Mouse (Mus musculus): ENCODE results near the gene Btrc. TPM values are rescaled to one million over a fixed set of nuclear protein-coding genes. Genes with fewer than 3 reads are reported as not detected.

The Btrc gene
- total and polyA plus RNA-seq, 3 experiments, result 11.0 to 20.7 (median 14.0) TPM

DNA sequence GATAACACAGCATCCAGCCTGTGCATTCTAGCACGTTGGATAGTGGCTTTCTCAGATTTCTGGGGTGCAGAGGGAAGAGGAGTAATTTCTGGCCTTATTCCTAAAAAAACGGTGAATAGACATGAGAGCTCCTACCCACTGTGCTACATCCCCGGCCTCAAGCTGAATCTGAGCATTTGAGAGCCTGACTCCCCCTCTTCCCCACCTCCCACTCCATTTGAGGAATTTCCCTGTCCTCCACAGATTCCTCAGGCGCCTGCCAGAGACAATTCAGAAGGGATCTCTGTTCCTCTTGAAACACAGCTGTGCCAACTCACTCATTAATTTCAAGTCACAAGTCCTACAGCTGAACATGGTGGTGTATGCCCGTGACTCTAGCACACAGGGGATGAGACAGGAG lies 19.6 kb upstream of the Btrc start:
- no peak for DNase-seq (ENCODE audit: extremely low read depth)
- H3K4me1 ChIP-seq (ENCODE audit: control insufficient read depth in 1 of 2, insufficient read depth in 2 of 2), result peaks cover 2 to 16% of the 10 kb centered on the region in 2 experiments; a peak in 2 of 4 replicates
- H3K27ac ChIP-seq (ENCODE audit: insufficient read depth, low read depth), result no peak overlapping the region
- H3K79me2 ChIP-seq (replicated peaks; ENCODE audit: control insufficient read depth, extremely low read depth, insufficient read depth, poor library complexity, severe bottlenecking), result no peaks in the 10 kb centered on the region
- in situ Hi-C loops (cut with MboI; ENCODE audit: low pct_ligation_motif_present, low pct_unique_long_range_greater_than_20kb, low sequenced_read_pairs), result no loop called here
- H3K4me3 ChIP-seq (replicated peaks in 1 of 3; ENCODE audit: low read depth in 2 of 3, low read length in 2 of 3, poor library complexity in 1 of 3), result no peak overlapping the region
- no peak for TF ChIP-seq JUN (IDR thresholded peaks at IDR 0.05; ENCODE audit: insufficient read depth, low read depth, low read length)
- TF ChIP-seq PAX5 (IDR thresholded peaks at IDR 0.05; ENCODE audit: low read length), result no peak
- TF ChIP-seq GABPA (IDR thresholded peaks at IDR 0.05; ENCODE audit: insufficient replicate concordance, low read depth, low read length), result no peak
- no peak for TF ChIP-seq SMC3 (IDR thresholded peaks at IDR 0.05; ENCODE audit: low read depth, low read length)
- TF ChIP-seq MAZ (IDR thresholded peaks at IDR 0.05; ENCODE audit: low read depth, low read length), result no peak
- no peak for TF ChIP-seq NRF1 (IDR thresholded peaks at IDR 0.05; ENCODE audit: low read depth, low read length)
- no peak for TF ChIP-seq MAFK (IDR thresholded peaks at IDR 0.05; ENCODE audit: insufficient replicate concordance, low read length)
- no peak for TF ChIP-seq TBP (conservative IDR thresholded peaks at IDR 0.05; ENCODE audit: low read depth, low read length)
- TF ChIP-seq MYC (IDR thresholded peaks at IDR 0.05; ENCODE audit: low read depth, low read length), result no peak
- TF ChIP-seq RCOR1 (conservative IDR thresholded peaks at IDR 0.05; ENCODE audit: low read depth, low read length), result no peak
- TF ChIP-seq TCF12 (IDR thresholded peaks at IDR 0.05; ENCODE audit: low read depth, low read length), result no peak
- TF ChIP-seq RAD21 (IDR thresholded peaks at IDR 0.05; ENCODE audit: low read depth, low read length), result no peak
- no peak for TF ChIP-seq POLR2A (IDR thresholded peaks at IDR 0.05; ENCODE audit: low read depth, low read length)
- TF ChIP-seq USF2 (conservative IDR thresholded peaks at IDR 0.05; ENCODE audit: low read depth, low read length), result no peak
- no peak for TF ChIP-seq MEF2A (IDR thresholded peaks at IDR 0.05; ENCODE audit: borderline replicate concordance, low read depth, low read length)
- TF ChIP-seq CHD2 (IDR thresholded peaks at IDR 0.05; ENCODE audit: low read length), result no peak
- no peak for TF ChIP-seq UBTF (IDR thresholded peaks at IDR 0.05; ENCODE audit: low read depth, low read length)
- no peak for TF ChIP-seq MAX (IDR thresholded peaks at IDR 0.05; ENCODE audit: low read length)
- TF ChIP-seq CHD1 (IDR thresholded peaks at IDR 0.05; ENCODE audit: low read depth, low read length), result no peak
- no peak for TF ChIP-seq NELFE (IDR thresholded peaks at IDR 0.05; ENCODE audit: low read depth, low read length)
- no peak overlapping the region for H3K4me2 ChIP-seq (ENCODE audit: insufficient read depth, low read depth, poor library complexity, severe bottlenecking)
- no peak overlapping the region for H3K9ac ChIP-seq (ENCODE audit: insufficient read depth, low read depth)
- no peaks in the 10 kb centered on the region for H3K36me3 ChIP-seq (replicated peaks in 1 of 2; ENCODE audit: control insufficient read depth in 1 of 2, insufficient read depth in 1 of 2, low read length in 1 of 2)
- H3K27me3 ChIP-seq (replicated peaks), result no peaks in the 10 kb centered on the region
- dilution Hi-C loops (cut with MboI; ENCODE audit: extremely low pct_ligation_motif_present, extremely low pct_unique_long_range_greater_than_20kb, low sequenced_read_pairs), result no loop called here
- H3K9me3 ChIP-seq (replicated peaks; ENCODE audit: low read length), result no peaks in the 10 kb centered on the region

DNA sequence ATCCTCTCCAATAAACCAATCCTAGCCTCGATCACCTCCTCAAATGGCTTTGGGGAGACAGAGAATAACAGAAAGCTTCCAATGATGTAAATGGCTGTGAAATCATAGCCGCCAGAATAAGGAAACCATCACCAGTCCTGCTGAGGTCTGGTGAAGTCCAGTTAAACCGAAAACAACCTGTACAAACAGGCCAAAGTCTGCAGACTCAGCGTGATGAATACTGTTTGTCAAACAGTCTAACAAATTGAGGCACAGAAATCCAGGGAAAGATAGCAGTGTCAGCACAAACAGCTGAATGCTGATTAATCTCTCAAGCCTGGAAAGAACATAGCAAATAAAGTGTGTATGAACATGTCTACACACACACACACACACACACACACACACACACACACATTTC lies 15.3 kb upstream of the Btrc start:
- DNase-seq (ENCODE audit: extremely low read depth), result no peak
- in situ Hi-C loops (cut with MboI; ENCODE audit: low pct_ligation_motif_present, low pct_unique_long_range_greater_than_20kb, low sequenced_read_pairs), result no loop called here
- H3K4me2 ChIP-seq (ENCODE audit: insufficient read depth, low read depth, poor library complexity, severe bottlenecking), result no peak overlapping the region

More for the DNA sequence above, 15.3 kb upstream of the Btrc start:
- TF ChIP-seq CHD1 (IDR thresholded peaks at IDR 0.05; ENCODE audit: low read depth, low read length) (no peak), TCF12 (IDR thresholded peaks at IDR 0.05; ENCODE audit: low read depth, low read length) (no peak), IRF4 (IDR thresholded peaks at IDR 0.05; ENCODE audit: low read depth, low read length) (no peak), JUN (IDR thresholded peaks at IDR 0.05; ENCODE audit: insufficient read depth, low read depth, low read length) (no peak), RCOR1 (conservative IDR thresholded peaks at IDR 0.05; ENCODE audit: low read depth, low read length) (no peak), MAX (IDR thresholded peaks at IDR 0.05; ENCODE audit: low read length) (no peak)
- Histone ChIP-seq H3K4me3 (replicated peaks in 1 of 3; ENCODE audit: low read depth in 2 of 3, low read length in 2 of 3, poor library complexity in 1 of 3) (no peak overlapping the region), H3K27ac (ENCODE audit: insufficient read depth, low read depth) (no peak overlapping the region), H3K4me1 (ENCODE audit: control insufficient read depth in 1 of 2, insufficient read depth in 2 of 2) (peaks cover 2 to 26% of the 10 kb centered on the region in 2 experiments; a peak in 3 of 4 replicates), H3K9ac (ENCODE audit: insufficient read depth, low read depth) (no peak overlapping the region), H3K79me2 (replicated peaks; ENCODE audit: control insufficient read depth, extremely low read depth, insufficient read depth, poor library complexity, severe bottlenecking) (no peaks in the 10 kb centered on the region), H3K9me3 (replicated peaks; ENCODE audit: low read length) (peaks cover 2% of the 10 kb centered on the region), H3K27me3 (replicated peaks) (no peaks in the 10 kb centered on the region), H3K36me3 (replicated peaks in 1 of 2; ENCODE audit: control insufficient read depth in 1 of 2, insufficient read depth in 1 of 2, low read length in 1 of 2) (no peaks in the 10 kb centered on the region)
- dilution Hi-C loops (cut with MboI; ENCODE audit: extremely low pct_ligation_motif_present, extremely low pct_unique_long_range_greater_than_20kb, low sequenced_read_pairs), result no loop called here

Measured in CH12.LX (cell line).